In the genomic region with DNA sequence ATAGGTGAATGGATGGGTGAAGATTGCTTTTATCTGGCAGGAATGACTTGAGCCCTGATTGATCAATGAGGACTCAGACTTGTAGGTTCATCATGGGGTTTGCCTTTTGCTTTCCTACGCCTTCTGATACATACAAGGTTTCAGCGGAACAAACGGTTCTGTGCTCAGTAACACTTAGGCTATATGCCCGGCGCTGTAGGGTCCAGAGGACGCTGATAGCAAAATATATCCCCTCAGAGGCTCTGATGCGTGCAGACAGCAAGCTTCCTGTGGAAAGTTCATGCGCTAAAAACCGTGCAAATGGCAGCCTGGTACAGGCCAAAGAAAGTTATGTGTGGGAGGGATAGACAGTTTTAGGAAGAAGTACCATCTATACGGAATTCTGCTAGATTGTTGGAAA, we compare ENCODE assay signal across 8 mouse cellular contexts. TPM values are rescaled to one million over a fixed set of nuclear protein-coding genes. Genes with fewer than 3 reads are reported as not detected.
DNase-seq lines count a peak whose midpoint lies in the region; ATAC-seq lines count a peak whose summit lies in the region.

No protein-coding gene starts in this region.

- no peaks in the 10 kb centered on the region for H3K27me3 ChIP-seq in lung, embryonic 16.5 days (ENCODE audit: control insufficient read depth, insufficient read depth, low read depth, low read length)
- peaks cover 14% of the 10 kb centered on the region for H3K27me3 ChIP-seq in embryonic facial prominence, embryonic 10.5 days (replicated peaks; ENCODE audit: low read depth, poor library complexity, severe bottlenecking)
- H3K27me3 ChIP-seq in neural tube, embryonic 13.5 days, result no peaks in the 10 kb centered on the region

- 30% methylated on average over 10 of the region's 10 CpGs for WGBS in lung, embryonic 16.5 days
- WGBS in embryonic facial prominence, embryonic 10.5 days, result 36% methylated on average over 10 of the region's 10 CpGs
- WGBS in neural tube, embryonic 13.5 days, result 37% methylated on average over 10 of the region's 10 CpGs

- no peak for ATAC-seq in lung, embryonic 16.5 days (ENCODE audit: low read depth)
- peak; percentile 12 for ATAC-seq in inflammation-experienced regulatory T-cells, adult 6 months
- no peak for ATAC-seq in neural tube, embryonic 13.5 days (ENCODE audit: low read depth)

- no peaks in the 10 kb centered on the region for H3K36me3 ChIP-seq in lung, embryonic 16.5 days (ENCODE audit: control insufficient read depth, insufficient read depth, low read length)
- no peaks in the 10 kb centered on the region for H3K36me3 ChIP-seq in embryonic facial prominence, embryonic 10.5 days (replicated peaks)
- no peaks in the 10 kb centered on the region for H3K36me3 ChIP-seq in neural tube, embryonic 13.5 days

- H3K9ac ChIP-seq in lung, embryonic 16.5 days (ENCODE audit: low read length), result peak overlapping the region; percentile 73
- peak overlapping the region; percentile 82 for H3K9ac ChIP-seq in neural tube, embryonic 13.5 days

- DNase-seq in lung, postnatal 4 days, result no peak
- no peak for DNase-seq in embryonic facial prominence, embryonic 10.5 days (ENCODE audit: low spot score)
- DNase-seq in gastrocnemius, postnatal 4 days (ENCODE audit: low spot score in 2 of 2), result no peak
- DNase-seq in right cerebral cortex, postnatal 14 days, result no peak
- no peak for DNase-seq in frontal cortex, postnatal 25 days (ENCODE audit: low spot score in 2 of 2)

- H3K9me3 ChIP-seq in lung, embryonic 16.5 days (ENCODE audit: control insufficient read depth, low read length), result no peaks in the 10 kb centered on the region
- no peaks in the 10 kb centered on the region for H3K9me3 ChIP-seq in embryonic facial prominence, embryonic 10.5 days
- H3K9me3 ChIP-seq in neural tube, embryonic 13.5 days, result no peaks in the 10 kb centered on the region

- H3K4me3 ChIP-seq in lung, embryonic 16.5 days (ENCODE audit: low read length), result peak overlapping the region; percentile 77
- H3K4me3 ChIP-seq in embryonic facial prominence, embryonic 10.5 days, result peak overlapping the region; percentile 88
- peak overlapping the region; percentile 87 for H3K4me3 ChIP-seq in neural tube, embryonic 13.5 days

- peak overlapping the region; percentile 76 for H3K4me2 ChIP-seq in lung, embryonic 16.5 days (ENCODE audit: low read depth, low read length)
- H3K4me2 ChIP-seq in neural tube, embryonic 13.5 days, result peak overlapping the region; percentile 81

- H3K4me1 ChIP-seq in lung, embryonic 16.5 days (replicated peaks; ENCODE audit: control insufficient read depth, insufficient read depth, low read length), result peaks cover 10% of the 10 kb centered on the region
- peaks cover 11% of the 10 kb centered on the region; the same call in 1 of the 2 replicates for H3K4me1 ChIP-seq in embryonic facial prominence, embryonic 10.5 days
- H3K4me1 ChIP-seq in neural tube, embryonic 13.5 days (replicated peaks), result peaks cover 15% of the 10 kb centered on the region

- no peak overlapping the region for H3K27ac ChIP-seq in lung, embryonic 16.5 days (ENCODE audit: low read length)
- no peak overlapping the region for H3K27ac ChIP-seq in embryonic facial prominence, embryonic 10.5 days (replicated peaks)
- no peak overlapping the region for H3K27ac ChIP-seq in neural tube, embryonic 13.5 days (replicated peaks)

RNA-seq across cellular contexts. Expression of gene Stat1, which starts 1.0 kb away (rescaled TPM):
- polyA plus RNA-seq in lung, embryonic 16.5 days (2015; fragmentation: Nextera tagmentation; extraction: Ambion mirVana), result 24.9 and 29.9 TPM in 2 replicates
- polyA plus RNA-seq in embryonic facial prominence, embryonic 10.5 days (2016; fragmentation: Nextera tagmentation; extraction: Ambion mirVana), result 10.9 and 11.5 TPM in 2 replicates
- polyA plus RNA-seq in inflammation-experienced regulatory T-cells, adult 6 months (2017; shearing (Covaris generic)), result 1,000 to 10,000 TPM in 2 of 3 experiments, 100 to 1,000 TPM in 1; 639 to 1,069 (median 1,003) TPM
- 15.0 and 21.1 TPM in 2 replicates for polyA plus RNA-seq in neural tube, embryonic 13.5 days (2015; fragmentation: Nextera tagmentation; extraction: Ambion mirVana)
- 10 to 100 TPM; 13.9 to 16.3 TPM for total RNA-seq in gastrocnemius, postnatal 4 days (2021)

Comparison
In these comparisons a context has a peak if more than half of its experiments do, and no peak if none do; other contexts are left out.
1. RNA of gene Stat1, which starts 1.0 kb away (polyA plus RNA-seq): 639 to 1,069 TPM in inflammation-experienced regulatory T-cells, adult 6 months; 24.9 to 29.9 TPM in lung, embryonic 16.5 days, 15.0 to 21.1 TPM in neural tube, embryonic 13.5 days and 10.9 to 11.5 TPM in embryonic facial prominence, embryonic 10.5 days; every median in the first group is over 10 times any median in the second.
2. Peak in every context shown above with its lines, with median percentiles within 50 percentile points of each other: H3K4me3 ChIP-seq.